Mouse (Mus musculus) embryonic facial prominence, embryonic 15.5 days (tissue): ENCODE results near the gene Cpne4. TPM values are rescaled to one million over a fixed set of nuclear protein-coding genes. Genes with fewer than 3 reads are reported as not detected.

ENCODE experiments used
- ATAC-seq: fragments of 200-750 bp; cut with Nextera tagmentation; 2 replicates; pipeline ENCODE4 v1.8.0; 2017; ENCODE audit warnings: low read depth, moderate TSS enrichment; ENCODE audit not compliant: insufficient number of reproducible peaks, low FRiP score, low TSS enrichment
- H3K27ac ChIP-seq: fragments of 300-500 bp; sonication (generic); replicated peaks from 2 replicates; pipeline ENCODE4 v1.5.1; 2015; ENCODE audit warnings: mild to moderate bottlenecking, inconsistent platforms
- H3K27me3 ChIP-seq: fragments of 300-500 bp; sonication (generic); 2 replicates; pipeline ENCODE4 v1.6.1; 2015; ENCODE audit warnings: inconsistent platforms
- H3K36me3 ChIP-seq: fragments of 300-500 bp; sonication (generic); 2 replicates; pipeline ENCODE4 v1.6.1; 2015; ENCODE audit warnings: mild to moderate bottlenecking, inconsistent platforms
- H3K4me1 ChIP-seq: fragments of 300-500 bp; sonication (generic); 2 replicates; pipeline ENCODE4 v1.6.1; 2015; ENCODE audit warnings: inconsistent platforms
- H3K4me2 ChIP-seq: fragments of 300-500 bp; sonication (generic); replicated peaks from 2 replicates; pipeline ENCODE4 v1.6.1; 2015; ENCODE audit warnings: mild to moderate bottlenecking, inconsistent platforms
- H3K4me3 ChIP-seq: fragments of 300-500 bp; sonication (generic); replicated peaks from 2 replicates; pipeline ENCODE4 v1.5.1; 2015; ENCODE audit warnings: mild to moderate bottlenecking, inconsistent platforms
- H3K9ac ChIP-seq: fragments of 300-500 bp; sonication (generic); 2 replicates; pipeline ENCODE4 v1.6.1; 2015; ENCODE audit warnings: inconsistent platforms
- H3K9me3 ChIP-seq: fragments of 300-500 bp; sonication (generic); replicated peaks from 2 replicates; pipeline ENCODE4 v1.6.1; 2016; ENCODE audit warnings: inconsistent platforms
- WGBS: fragments of 180-500 bp; shearing (Covaris S2); methylation state at CpG from one replicate; pipeline ENCODE4 v1.1.7; 2015; 5-methylcytosine and 5-hydroxymethylcytosine counted together
- polyA plus RNA-seq: library from polyadenylated mRNA; unstranded; fragments of >200 nt; fragmentation: Nextera tagmentation; extraction: Ambion mirVana; gene quantifications from 2 replicates; pipeline ENCODE4 v1.2.1, GENCODE M21; 2015

Gene Cpne4
- polyA plus RNA-seq, 1 experiment from 2014 or later: 1.4 TPM

GRCm38 (mm10) chr9:104594979-104595378 is 47.9 kb downstream of the Cpne4 start:
- H3K27me3 ChIP-seq: no peaks in the 10 kb centered on the region
- H3K4me1 ChIP-seq: no peaks in the 10 kb centered on the region
- H3K9ac ChIP-seq: no peak overlapping the region
- no peak overlapping the region for H3K4me2 ChIP-seq
- no peaks in the 10 kb centered on the region for H3K9me3 ChIP-seq
- no peak overlapping the region for H3K4me3 ChIP-seq
- no peaks in the 10 kb centered on the region for H3K36me3 ChIP-seq
- H3K27ac ChIP-seq: no peak overlapping the region
- 83% methylated on average over 2 of the region's 2 CpGs for WGBS
- no peak for ATAC-seq

GRCm38 (mm10) chr9:104612523-104612922 is 65.4 kb downstream of the Cpne4 start:
- Histone ChIP-seq H3K4me3 (no peak overlapping the region), H3K27ac (no peak overlapping the region), H3K9ac (no peak overlapping the region), H3K9me3 (no peaks in the 10 kb centered on the region), H3K4me1 (no peaks in the 10 kb centered on the region), H3K27me3 (no peaks in the 10 kb centered on the region), H3K4me2 (no peak overlapping the region), H3K36me3 (no peaks in the 10 kb centered on the region)
- 49% methylated on average over 6 of the region's 6 CpGs for WGBS
- no peak for ATAC-seq

- WGBS: 60% methylated on average over 6 of the region's 6 CpGs
- ATAC-seq: no peak
- no peak overlapping the region for H3K27ac ChIP-seq
- no peak overlapping the region for H3K4me3 ChIP-seq
- no peaks in the 10 kb centered on the region for H3K27me3 ChIP-seq
- no peaks in the 10 kb centered on the region for H3K9me3 ChIP-seq
- no peak overlapping the region for H3K4me2 ChIP-seq
- H3K9ac ChIP-seq: no peak overlapping the region
- H3K36me3 ChIP-seq: no peaks in the 10 kb centered on the region
- H3K4me1 ChIP-seq: no peaks in the 10 kb centered on the region
These were observed 69.6 kb downstream of the Cpne4 start for GRCm38 (mm10) chr9:104616691-104617090.

- H3K9ac ChIP-seq: no peak overlapping the region
- no peaks in the 10 kb centered on the region for H3K9me3 ChIP-seq
- no peaks in the 10 kb centered on the region for H3K4me1 ChIP-seq
- H3K4me3 ChIP-seq: no peak overlapping the region
- 78% methylated on average over 4 of the region's 4 CpGs for WGBS
- no peak overlapping the region for H3K27ac ChIP-seq
- H3K36me3 ChIP-seq: no peaks in the 10 kb centered on the region
- H3K27me3 ChIP-seq: no peaks in the 10 kb centered on the region
- no peak for ATAC-seq
- no peak overlapping the region for H3K4me2 ChIP-seq
These were observed 76.5 kb downstream of the Cpne4 start for GRCm38 (mm10) chr9:104623564-104623963.

- H3K4me1 ChIP-seq: no peaks in the 10 kb centered on the region
- no peaks in the 10 kb centered on the region for H3K9me3 ChIP-seq
- no peaks in the 10 kb centered on the region for H3K36me3 ChIP-seq
- no peak overlapping the region for H3K9ac ChIP-seq
- 69% methylated on average over 7 of the region's 7 CpGs for WGBS
- no peak overlapping the region for H3K27ac ChIP-seq
- no peak overlapping the region for H3K4me3 ChIP-seq
- no peak for ATAC-seq
- no peaks in the 10 kb centered on the region for H3K27me3 ChIP-seq
- no peak overlapping the region for H3K4me2 ChIP-seq
These were observed 80.7 kb downstream of the Cpne4 start for GRCm38 (mm10) chr9:104627816-104628215.

GRCm38 (mm10) chr9:104629282-104629681 is 82.2 kb downstream of the Cpne4 start:
- Histone ChIP-seq H3K4me3 (no peak overlapping the region), H3K27me3 (no peaks in the 10 kb centered on the region), H3K4me2 (no peak overlapping the region), H3K9ac (no peak overlapping the region), H3K4me1 (no peaks in the 10 kb centered on the region), H3K27ac (no peak overlapping the region), H3K36me3 (no peaks in the 10 kb centered on the region), H3K9me3 (no peaks in the 10 kb centered on the region)
- no peak for ATAC-seq
- WGBS: 74% methylated on average over 7 of the region's 7 CpGs

- H3K9me3 ChIP-seq: no peaks in the 10 kb centered on the region
- H3K27me3 ChIP-seq: no peaks in the 10 kb centered on the region
- H3K4me2 ChIP-seq: no peak overlapping the region
- no peak for ATAC-seq
- H3K9ac ChIP-seq: no peak overlapping the region
- H3K27ac ChIP-seq: no peak overlapping the region
- H3K4me1 ChIP-seq: no peaks in the 10 kb centered on the region
- H3K36me3 ChIP-seq: no peaks in the 10 kb centered on the region
- H3K4me3 ChIP-seq: no peak overlapping the region
- WGBS: 57% methylated on average over 5 of the region's 5 CpGs
These were observed 99.4 kb downstream of the Cpne4 start for GRCm38 (mm10) chr9:104646348-104646994.

- no peak overlapping the region for H3K9ac ChIP-seq
- H3K4me2 ChIP-seq: no peak overlapping the region
- no peak for ATAC-seq
- H3K4me1 ChIP-seq: no peaks in the 10 kb centered on the region
- no peak overlapping the region for H3K4me3 ChIP-seq
- H3K36me3 ChIP-seq: no peaks in the 10 kb centered on the region
- no peaks in the 10 kb centered on the region for H3K27me3 ChIP-seq
- no peak overlapping the region for H3K27ac ChIP-seq
- WGBS: 67% methylated on average over 9 of the region's 9 CpGs
- no peaks in the 10 kb centered on the region for H3K9me3 ChIP-seq
These were observed 105.7 kb downstream of the Cpne4 start for GRCm38 (mm10) chr9:104652691-104653261.

- no peak overlapping the region for H3K4me3 ChIP-seq
- H3K9me3 ChIP-seq: no peaks in the 10 kb centered on the region
- H3K4me1 ChIP-seq: no peaks in the 10 kb centered on the region
- H3K9ac ChIP-seq: no peak overlapping the region
- H3K27me3 ChIP-seq: no peaks in the 10 kb centered on the region
- 68% methylated on average over 4 of the region's 4 CpGs for WGBS
- no peak overlapping the region for H3K4me2 ChIP-seq
- no peak for ATAC-seq
- H3K27ac ChIP-seq: no peak overlapping the region
- H3K36me3 ChIP-seq: no peaks in the 10 kb centered on the region
These were observed 112.7 kb downstream of the Cpne4 start for GRCm38 (mm10) chr9:104659758-104660157.

GRCm38 (mm10) chr9:104676665-104677064 is 129.6 kb downstream of the Cpne4 start:
- H3K27ac ChIP-seq: no peak overlapping the region
- no peak for ATAC-seq
- WGBS: 29% methylated on average over 1 of the region's 1 CpGs
- H3K27me3 ChIP-seq: no peaks in the 10 kb centered on the region
- no peaks in the 10 kb centered on the region for H3K9me3 ChIP-seq
- H3K4me2 ChIP-seq: no peak overlapping the region
- H3K4me3 ChIP-seq: no peak overlapping the region
- H3K36me3 ChIP-seq: no peaks in the 10 kb centered on the region
- no peak overlapping the region for H3K9ac ChIP-seq
- H3K4me1 ChIP-seq: no peaks in the 10 kb centered on the region

GRCm38 (mm10) chr9:104678571-104678970 is 131.5 kb downstream of the Cpne4 start:
- 86% methylated on average over 3 of the region's 3 CpGs for WGBS
- H3K9ac ChIP-seq: no peak overlapping the region
- H3K4me1 ChIP-seq: no peaks in the 10 kb centered on the region
- no peak overlapping the region for H3K27ac ChIP-seq
- H3K27me3 ChIP-seq: no peaks in the 10 kb centered on the region
- H3K4me2 ChIP-seq: no peak overlapping the region
- H3K36me3 ChIP-seq: no peaks in the 10 kb centered on the region
- no peak for ATAC-seq
- no peak overlapping the region for H3K4me3 ChIP-seq
- no peaks in the 10 kb centered on the region for H3K9me3 ChIP-seq

- H3K9ac ChIP-seq: no peak overlapping the region
- no peak for ATAC-seq
These were observed 140.0 kb downstream of the Cpne4 start for GRCm38 (mm10) chr9:104687051-104687450.

More at GRCm38 (mm10) chr9:104687051-104687450, 140.0 kb downstream of the Cpne4 start:
- Histone ChIP-seq H3K4me1 (no peaks in the 10 kb centered on the region), H3K9me3 (no peaks in the 10 kb centered on the region), H3K36me3 (no peaks in the 10 kb centered on the region), H3K27me3 (no peaks in the 10 kb centered on the region), H3K4me3 (no peak overlapping the region), H3K4me2 (no peak overlapping the region), H3K27ac (no peak overlapping the region)
- 63% methylated on average over 3 of the region's 3 CpGs for WGBS
